Mouse (Mus musculus) 416B (cell line): Measurements from ENCODE around the gene AA986860.

ENCODE experiments used
- DNase-seq: peaks from one replicate; pipeline ENCODE4 v3.0.0; 2011; ENCODE audit warnings: low read depth

Gene AA986860

DNA sequence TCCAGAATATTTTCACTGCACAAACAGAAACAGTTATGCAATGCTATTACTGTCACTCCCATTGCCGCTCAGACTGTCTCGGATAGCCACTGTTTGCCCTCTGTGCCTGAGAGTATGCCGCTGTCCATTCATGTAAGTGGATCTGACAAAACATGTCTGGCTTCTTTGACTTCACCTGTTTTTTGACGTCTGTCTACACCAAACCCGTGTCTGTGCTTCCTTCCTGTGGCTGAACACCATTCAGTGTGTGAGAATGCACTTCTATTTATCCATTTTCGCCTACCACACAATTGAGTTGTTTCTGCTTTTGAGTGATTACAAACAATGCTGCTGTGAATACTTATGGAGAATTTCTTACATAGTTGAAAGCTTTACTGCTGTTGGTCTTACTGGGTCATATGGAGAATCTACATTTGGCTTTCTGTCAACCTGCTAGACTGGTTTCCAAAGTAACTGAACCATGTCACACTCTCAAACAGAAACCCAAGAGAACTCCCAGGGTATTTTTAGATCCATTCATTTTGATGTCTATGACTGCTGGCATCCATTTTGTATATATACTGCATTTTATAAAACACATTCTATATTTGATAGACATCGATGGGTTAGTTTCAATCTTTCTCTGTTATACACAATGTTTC is 44.0 kb downstream of the AA986860 start:
- DNase-seq = no peak

DNA sequence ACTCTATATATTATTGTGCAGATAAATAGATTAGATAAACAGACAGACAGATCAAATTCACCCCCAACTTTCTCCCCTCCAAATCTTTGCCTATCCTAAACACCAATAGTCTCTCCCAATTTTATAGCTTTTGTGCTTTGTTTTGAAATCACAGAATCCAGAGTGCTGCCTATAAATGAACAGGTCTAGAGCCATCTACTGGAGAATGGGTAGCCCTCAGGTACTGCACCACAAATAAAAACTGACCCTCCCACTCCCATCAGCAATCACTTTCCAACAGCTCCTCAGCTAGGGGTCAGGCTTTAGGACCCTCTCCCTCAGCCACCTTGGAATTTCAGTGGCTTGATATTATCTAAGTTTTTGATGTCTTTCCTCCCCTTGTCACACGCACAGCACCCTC is 44.9 kb downstream of the AA986860 start:
- DNase-seq = peak; percentile 55

DNA sequence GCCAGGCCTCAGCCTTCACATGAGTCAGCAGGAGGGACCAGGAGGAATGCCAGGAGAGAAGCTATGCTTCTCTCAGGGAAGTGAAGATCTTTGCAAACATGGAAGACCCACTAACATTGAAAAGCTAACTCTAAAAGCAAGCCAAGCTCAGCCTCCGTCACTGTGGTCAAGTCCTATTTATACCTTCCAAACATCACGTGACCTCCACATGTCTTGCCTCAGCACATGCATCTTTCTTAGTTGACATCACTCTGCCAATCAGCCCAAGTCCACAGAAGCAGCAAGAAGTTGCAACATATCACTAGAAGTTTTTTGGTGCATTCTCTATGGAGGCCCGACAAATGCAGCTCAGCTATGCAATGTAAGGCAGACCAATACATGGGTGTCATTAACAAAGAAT is 48.1 kb downstream of the AA986860 start:
- DNase-seq = no peak

DNA sequence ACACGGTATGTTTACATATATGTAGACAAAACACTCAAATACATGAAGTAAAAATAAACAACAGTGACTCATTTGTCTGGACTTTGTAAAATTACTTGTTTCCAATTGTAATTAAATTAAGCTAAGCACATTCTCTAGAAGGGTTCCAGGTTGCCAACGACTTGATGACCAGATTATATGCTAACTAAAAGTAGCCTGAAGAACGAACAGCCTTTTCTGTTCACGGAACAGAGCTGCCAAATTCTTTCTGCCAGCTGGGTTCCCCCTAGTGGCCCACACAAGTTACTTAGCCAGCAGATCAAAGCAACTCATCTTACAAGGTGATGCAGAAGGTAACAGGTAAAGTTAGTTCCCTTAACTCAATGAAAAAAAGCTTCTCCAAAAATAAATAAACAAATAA is 52.3 kb downstream of the AA986860 start:
- peak; percentile 68 for DNase-seq

DNA sequence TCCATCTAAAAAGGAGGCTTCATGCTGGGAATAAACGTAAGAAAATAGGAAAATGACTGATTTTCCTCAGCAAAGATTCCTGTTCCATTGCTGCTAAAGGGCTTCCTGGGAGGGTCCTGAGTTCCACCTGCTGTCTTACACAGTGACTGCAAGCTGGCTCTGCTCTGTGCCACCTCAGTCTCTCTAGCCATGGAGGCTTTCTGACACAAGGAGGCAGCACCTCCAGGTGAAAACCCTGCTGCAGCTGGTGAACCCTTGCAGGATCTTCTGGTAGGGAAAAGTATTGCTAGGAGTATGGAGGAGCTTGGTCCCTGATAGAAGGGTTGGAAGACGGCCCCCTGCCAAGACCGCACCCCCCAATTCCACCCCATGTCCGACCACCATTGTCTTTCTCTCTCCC is 55.2 kb downstream of the AA986860 start:
- peak; percentile 36 for DNase-seq

DNA sequence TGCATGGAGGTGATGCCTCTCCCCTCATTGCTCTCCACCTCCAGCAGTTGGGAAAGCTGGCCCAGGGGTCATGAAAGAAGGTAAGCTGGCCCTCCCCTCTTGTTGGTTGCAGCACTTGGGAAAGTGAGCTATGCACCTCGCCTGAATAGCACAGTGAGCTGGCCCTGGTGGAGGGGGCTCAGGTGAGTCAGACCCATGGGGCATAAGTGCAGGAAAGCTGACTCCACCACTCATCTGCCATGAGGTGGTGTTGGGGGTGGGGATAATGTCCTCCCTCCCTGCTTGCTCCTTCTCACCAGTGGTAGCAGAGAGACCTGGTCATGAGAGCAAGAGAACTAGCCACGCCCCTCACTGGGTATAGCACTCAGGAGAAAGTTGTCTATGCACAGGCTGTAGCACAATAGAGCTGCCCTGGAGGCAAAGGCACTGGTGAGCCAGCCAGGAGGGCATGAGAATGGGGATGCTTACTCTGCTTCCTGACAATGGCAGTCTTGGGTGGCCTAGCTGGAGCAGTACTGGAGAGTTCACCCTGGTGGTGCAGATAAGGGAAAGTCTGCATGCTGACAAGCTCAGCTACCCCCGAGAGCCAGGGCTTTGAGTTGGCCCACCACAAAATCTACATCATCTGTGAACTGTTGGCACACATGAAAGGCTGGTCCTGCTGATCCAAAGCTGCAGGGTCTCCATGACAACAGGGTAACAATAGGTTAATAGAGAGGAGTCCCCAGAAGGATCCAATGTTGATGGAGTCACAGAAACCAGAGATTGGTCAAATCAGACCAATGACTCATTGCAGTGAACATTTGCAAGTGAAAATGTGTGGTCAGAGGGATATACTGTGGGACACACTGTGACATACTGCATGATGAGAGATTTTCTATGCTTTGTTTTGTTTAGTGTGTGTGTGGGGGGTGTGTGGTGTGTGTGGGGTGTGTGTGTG is 58.0 kb downstream of the AA986860 start:
- no peak for DNase-seq
